Mouse (Mus musculus): ENCODE measurements at regions not wholly inside any gene's neighbourhood (a gene's known extent, or its start where the extent isn't known, plus 50 kb on each side); places are given as distances from the start of the nearest gene placed in this dataset.

- TF ChIP-seq POLR2A (IDR thresholded peaks at IDR 0.05; ENCODE audit: borderline replicate concordance, low read depth, low read length) (no peak), CTCF (IDR thresholded peaks at IDR 0.05; ENCODE audit: low read depth, low read length) (no peak)
These were observed 238.4 kb downstream of the Mat2b start for GRCm38 (mm10) chr11:40456571-40456970.

Measured in bone marrow macrophage, adult 2 months (primary cell).